Mouse (Mus musculus): ENCODE results near the gene Dock10. TPM values are rescaled to one million over a fixed set of nuclear protein-coding genes. Genes with fewer than 3 reads are reported as not detected.

Dock10 gene
- polyA plus RNA-seq, 1 experiment from 2014 or later = 2.7 TPM

DNA sequence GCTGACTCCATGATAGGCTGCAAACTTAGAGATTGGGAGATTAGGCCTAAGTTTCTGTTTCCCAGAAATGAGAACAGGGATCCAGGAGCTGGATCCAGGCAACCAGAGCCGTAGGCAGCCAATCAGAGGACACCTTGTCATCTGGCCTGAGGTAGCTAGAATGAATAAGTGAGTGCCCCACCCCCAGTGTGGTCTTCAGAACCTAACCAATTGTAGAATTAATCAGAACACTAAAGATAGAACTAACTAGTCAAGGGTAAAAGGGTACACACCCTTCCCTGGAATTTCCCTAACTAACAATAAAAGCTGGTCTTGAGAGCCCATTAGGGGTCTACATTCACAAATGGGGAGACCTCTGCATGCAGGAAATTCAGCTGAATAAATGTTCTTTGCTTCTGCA is 135.7 kb downstream of the Dock10 start:
- Histone ChIP-seq H3K4me1 (replicated peaks; ENCODE audit: control insufficient read depth, insufficient read depth, low read length) (no peaks in the 10 kb centered on the region), H3K4me2 (ENCODE audit: low read depth, low read length, severe bottlenecking) (no peak overlapping the region), H3K27ac (ENCODE audit: low read depth, low read length) (no peak overlapping the region), H3K4me3 (ENCODE audit: low read depth, low read length) (no peak overlapping the region), H3K36me3 (ENCODE audit: control insufficient read depth, insufficient read depth, low read length) (no peaks in the 10 kb centered on the region), H3K9me3 (ENCODE audit: control insufficient read depth, low read length) (no peaks in the 10 kb centered on the region), H3K9ac (ENCODE audit: low read length) (no peak overlapping the region), H3K27me3 (ENCODE audit: control insufficient read depth, insufficient read depth, low read length) (no peaks in the 10 kb centered on the region)
- DNase-seq (ENCODE audit: low spot score) = no peak
- WGBS = 95% methylated on average over 1 of the region's 1 CpGs
- no peak for ATAC-seq (replicated peaks; ENCODE audit: low FRiP score)

DNA sequence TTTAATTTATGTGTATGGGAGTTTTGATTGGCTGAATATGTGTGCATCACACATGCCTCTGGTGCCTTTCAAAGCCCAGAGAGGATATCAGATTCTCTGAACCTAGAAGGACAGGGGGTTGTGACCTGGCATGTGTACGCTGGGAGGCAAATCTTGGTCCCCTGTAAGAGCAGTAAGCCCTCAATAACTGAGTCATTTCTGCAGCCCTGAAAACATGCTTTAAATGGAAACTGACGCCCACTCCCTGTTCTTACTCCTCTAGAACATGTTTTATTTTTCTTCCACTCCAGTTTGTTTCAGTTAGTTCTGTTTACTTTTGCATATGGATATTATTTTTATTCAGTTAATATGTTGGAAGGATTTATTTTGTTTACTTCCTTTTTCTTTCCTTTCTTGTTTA is 139.2 kb downstream of the Dock10 start:
- no peak overlapping the region for H3K4me3 ChIP-seq (ENCODE audit: low read depth, low read length)
- ATAC-seq (replicated peaks; ENCODE audit: low FRiP score) = no peak
- WGBS = 76% methylated on average over 2 of the region's 2 CpGs
- no peak overlapping the region for H3K27ac ChIP-seq (ENCODE audit: low read depth, low read length)
- no peaks in the 10 kb centered on the region for H3K9me3 ChIP-seq (ENCODE audit: control insufficient read depth, low read length)
- no peaks in the 10 kb centered on the region for H3K27me3 ChIP-seq (ENCODE audit: control insufficient read depth, insufficient read depth, low read length)
- no peak overlapping the region for H3K9ac ChIP-seq (ENCODE audit: low read length)
- no peak for DNase-seq (ENCODE audit: low spot score)
- H3K4me2 ChIP-seq (ENCODE audit: low read depth, low read length, severe bottlenecking) = no peak overlapping the region
- H3K36me3 ChIP-seq (ENCODE audit: control insufficient read depth, insufficient read depth, low read length) = no peaks in the 10 kb centered on the region
- no peaks in the 10 kb centered on the region for H3K4me1 ChIP-seq (replicated peaks; ENCODE audit: control insufficient read depth, insufficient read depth, low read length)

DNA sequence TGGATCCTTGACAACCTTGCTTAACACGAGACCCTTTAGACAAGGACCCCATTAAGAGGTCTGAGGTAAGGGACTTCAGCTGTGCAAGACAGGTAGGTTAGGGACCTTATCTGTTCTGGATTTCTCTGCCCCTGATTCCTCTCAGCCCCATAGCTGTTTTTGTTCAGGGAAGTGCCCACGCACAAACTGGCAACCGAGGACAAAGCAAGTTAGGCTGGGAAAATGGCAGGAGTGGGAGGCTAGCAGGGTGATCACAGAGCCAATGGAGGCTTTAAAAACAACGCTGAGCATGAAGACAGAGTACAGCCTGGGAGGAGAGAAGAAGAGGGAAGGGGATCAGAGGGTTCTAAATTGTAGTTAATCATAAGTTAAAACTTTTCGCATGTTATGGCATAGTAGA is 141.7 kb downstream of the Dock10 start:
- Histone ChIP-seq H3K4me3 (ENCODE audit: low read depth, low read length) (no peak overlapping the region), H3K9ac (ENCODE audit: low read length) (no peak overlapping the region), H3K9me3 (ENCODE audit: control insufficient read depth, low read length) (no peaks in the 10 kb centered on the region), H3K4me2 (ENCODE audit: low read depth, low read length, severe bottlenecking) (no peak overlapping the region), H3K36me3 (ENCODE audit: control insufficient read depth, insufficient read depth, low read length) (no peaks in the 10 kb centered on the region), H3K4me1 (replicated peaks; ENCODE audit: control insufficient read depth, insufficient read depth, low read length) (no peaks in the 10 kb centered on the region), H3K27ac (ENCODE audit: low read depth, low read length) (no peak overlapping the region), H3K27me3 (ENCODE audit: control insufficient read depth, insufficient read depth, low read length) (no peaks in the 10 kb centered on the region)
- 81% methylated on average over 5 of the region's 5 CpGs for WGBS
- DNase-seq (ENCODE audit: low spot score) = no peak
- ATAC-seq (replicated peaks; ENCODE audit: low FRiP score) = no peak

DNA sequence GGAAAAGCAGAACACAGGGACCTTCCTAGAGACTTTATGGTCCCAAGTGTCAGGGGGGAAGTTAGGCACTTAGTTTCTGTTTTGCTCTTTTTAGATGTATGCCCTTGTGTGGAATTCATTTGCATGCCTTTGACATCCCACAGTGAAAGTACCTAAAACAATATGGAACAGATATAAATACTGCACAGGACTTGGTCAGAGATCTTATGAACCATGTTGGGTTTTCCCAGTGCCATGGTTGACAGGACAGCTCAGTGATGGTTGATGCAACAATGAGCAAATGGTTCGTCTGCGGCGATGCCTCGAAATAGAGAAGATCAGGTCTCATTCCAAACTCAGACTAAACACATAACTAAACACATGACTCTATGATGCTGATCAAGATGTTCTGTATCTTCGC is 143.6 kb downstream of the Dock10 start:
- Histone ChIP-seq H3K36me3 (ENCODE audit: control insufficient read depth, insufficient read depth, low read length) (no peaks in the 10 kb centered on the region), H3K4me1 (replicated peaks; ENCODE audit: control insufficient read depth, insufficient read depth, low read length) (no peaks in the 10 kb centered on the region), H3K4me3 (ENCODE audit: low read depth, low read length) (no peak overlapping the region), H3K9me3 (ENCODE audit: control insufficient read depth, low read length) (no peaks in the 10 kb centered on the region), H3K9ac (ENCODE audit: low read length) (no peak overlapping the region), H3K27me3 (ENCODE audit: control insufficient read depth, insufficient read depth, low read length) (no peaks in the 10 kb centered on the region), H3K4me2 (ENCODE audit: low read depth, low read length, severe bottlenecking) (no peak overlapping the region), H3K27ac (ENCODE audit: low read depth, low read length) (no peak overlapping the region)
- DNase-seq (ENCODE audit: low spot score) (no peak), ATAC-seq (replicated peaks; ENCODE audit: low FRiP score) (no peak)
- 95% methylated on average over 5 of the region's 5 CpGs for WGBS

DNA sequence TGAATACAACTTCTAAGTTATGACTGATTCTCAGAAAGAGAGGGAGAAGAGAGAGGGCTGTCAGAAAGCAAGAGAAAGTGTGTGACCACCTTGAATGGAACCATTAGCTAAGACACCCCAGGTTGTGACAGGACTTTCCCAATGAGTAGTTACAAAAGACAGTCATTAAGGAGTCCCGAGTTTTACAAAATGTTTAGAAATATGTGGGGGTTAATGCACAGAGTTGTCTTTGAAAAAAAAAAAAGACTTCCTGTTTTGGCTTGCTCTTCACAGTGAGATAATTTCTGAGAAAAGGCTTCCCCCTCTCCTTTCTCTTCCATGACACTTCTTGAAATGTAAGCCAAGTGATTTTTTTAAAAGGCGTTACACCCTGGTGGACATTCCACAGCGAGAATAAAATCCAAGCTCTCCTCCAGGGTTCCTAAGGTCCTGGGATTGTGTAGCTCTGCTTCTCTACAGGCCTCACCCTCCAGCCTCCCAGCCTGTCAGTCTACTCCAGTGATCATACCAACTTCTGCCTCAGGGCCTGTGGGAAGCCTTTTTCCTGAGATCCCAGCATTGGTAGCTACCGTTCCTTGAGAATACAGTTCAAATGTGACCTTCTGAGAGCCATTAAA is 144.8 kb downstream of the Dock10 start:
- DNase-seq (ENCODE audit: low spot score) (no peak), ATAC-seq (replicated peaks; ENCODE audit: low FRiP score) (no peak)
- H3K4me2 ChIP-seq (ENCODE audit: low read depth, low read length, severe bottlenecking) = no peak overlapping the region
- 87% methylated on average over 4 of the region's 4 CpGs for WGBS
- no peaks in the 10 kb centered on the region for H3K9me3 ChIP-seq (ENCODE audit: control insufficient read depth, low read length)
- no peak overlapping the region for H3K9ac ChIP-seq (ENCODE audit: low read length)
- no peak overlapping the region for H3K27ac ChIP-seq (ENCODE audit: low read depth, low read length)
- H3K4me3 ChIP-seq (ENCODE audit: low read depth, low read length) = no peak overlapping the region
- H3K4me1 ChIP-seq (replicated peaks; ENCODE audit: control insufficient read depth, insufficient read depth, low read length) = no peaks in the 10 kb centered on the region
- no peaks in the 10 kb centered on the region for H3K27me3 ChIP-seq (ENCODE audit: control insufficient read depth, insufficient read depth, low read length)
- H3K36me3 ChIP-seq (ENCODE audit: control insufficient read depth, insufficient read depth, low read length) = no peaks in the 10 kb centered on the region

DNA sequence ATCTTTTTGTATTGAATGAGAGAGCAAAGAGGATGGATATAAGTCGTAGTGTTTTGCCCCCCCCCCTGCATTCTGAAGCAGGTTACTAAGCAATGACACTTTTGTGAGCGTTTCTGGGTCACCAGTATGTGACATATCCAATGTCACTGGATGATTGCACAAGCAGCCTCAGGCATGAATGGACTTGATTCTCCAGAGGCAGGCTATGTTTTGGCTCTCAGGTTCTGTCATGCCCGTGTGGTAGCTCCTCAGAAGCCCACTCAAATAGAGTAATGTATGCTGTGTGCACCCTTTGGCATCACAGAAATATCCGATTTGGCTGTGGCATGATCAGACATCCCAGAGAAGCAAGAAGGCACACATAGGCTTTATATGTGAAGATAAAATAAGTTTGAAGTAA is 150.8 kb downstream of the Dock10 start:
- Histone ChIP-seq H3K27ac (ENCODE audit: low read depth, low read length) (no peak overlapping the region), H3K4me1 (replicated peaks; ENCODE audit: control insufficient read depth, insufficient read depth, low read length) (no peaks in the 10 kb centered on the region), H3K27me3 (ENCODE audit: control insufficient read depth, insufficient read depth, low read length) (no peaks in the 10 kb centered on the region), H3K9ac (ENCODE audit: low read length) (no peak overlapping the region), H3K36me3 (ENCODE audit: control insufficient read depth, insufficient read depth, low read length) (no peaks in the 10 kb centered on the region), H3K9me3 (ENCODE audit: control insufficient read depth, low read length) (no peaks in the 10 kb centered on the region), H3K4me2 (ENCODE audit: low read depth, low read length, severe bottlenecking) (no peak overlapping the region), H3K4me3 (ENCODE audit: low read depth, low read length) (no peak overlapping the region)
- 74% methylated on average over 4 of the region's 4 CpGs for WGBS
- DNase-seq (ENCODE audit: low spot score) = no peak
- ATAC-seq (replicated peaks; ENCODE audit: low FRiP score) = no peak

DNA sequence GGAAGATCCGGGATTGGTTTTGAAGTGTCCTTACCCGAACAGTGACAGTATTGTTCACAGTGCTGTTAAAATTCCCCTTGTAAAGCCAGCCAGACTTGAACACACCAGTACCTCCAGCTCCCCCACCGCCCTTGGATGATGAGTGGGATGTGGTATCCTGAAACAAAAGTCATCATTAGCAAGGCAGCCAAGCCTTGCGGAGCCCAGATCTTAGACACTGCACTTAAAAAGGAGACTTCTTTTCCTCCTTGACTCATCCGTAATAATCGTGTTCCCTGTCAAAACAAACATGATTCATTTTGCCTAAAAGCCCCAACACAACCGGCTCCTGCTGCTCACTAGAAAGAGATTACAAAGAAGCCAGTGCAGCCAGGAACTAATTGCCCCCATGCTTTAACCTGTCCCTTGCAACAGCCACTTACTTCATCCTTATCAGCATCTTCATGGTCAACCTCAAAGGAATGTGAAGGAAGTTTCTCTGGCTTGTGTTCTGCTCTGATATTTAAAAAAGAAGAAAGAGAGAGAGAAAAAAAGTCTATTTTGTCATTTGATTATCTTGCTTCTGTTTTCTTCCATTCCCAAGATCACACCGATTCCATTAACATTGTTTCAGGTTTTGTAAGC is 152.1 kb downstream of the Dock10 start:
- DNase-seq (ENCODE audit: low spot score) = no peak
- no peaks in the 10 kb centered on the region for H3K36me3 ChIP-seq (ENCODE audit: control insufficient read depth, insufficient read depth, low read length)
- no peak for ATAC-seq (replicated peaks; ENCODE audit: low FRiP score)
- 62% methylated on average over 8 of the region's 8 CpGs for WGBS
- H3K27me3 ChIP-seq (ENCODE audit: control insufficient read depth, insufficient read depth, low read length) = no peaks in the 10 kb centered on the region
- H3K4me2 ChIP-seq (ENCODE audit: low read depth, low read length, severe bottlenecking) = no peak overlapping the region
- H3K27ac ChIP-seq (ENCODE audit: low read depth, low read length) = no peak overlapping the region
- H3K4me1 ChIP-seq (replicated peaks; ENCODE audit: control insufficient read depth, insufficient read depth, low read length) = no peaks in the 10 kb centered on the region
- H3K9ac ChIP-seq (ENCODE audit: low read length) = no peak overlapping the region
- H3K9me3 ChIP-seq (ENCODE audit: control insufficient read depth, low read length) = no peaks in the 10 kb centered on the region
- no peak overlapping the region for H3K4me3 ChIP-seq (ENCODE audit: low read depth, low read length)

DNA sequence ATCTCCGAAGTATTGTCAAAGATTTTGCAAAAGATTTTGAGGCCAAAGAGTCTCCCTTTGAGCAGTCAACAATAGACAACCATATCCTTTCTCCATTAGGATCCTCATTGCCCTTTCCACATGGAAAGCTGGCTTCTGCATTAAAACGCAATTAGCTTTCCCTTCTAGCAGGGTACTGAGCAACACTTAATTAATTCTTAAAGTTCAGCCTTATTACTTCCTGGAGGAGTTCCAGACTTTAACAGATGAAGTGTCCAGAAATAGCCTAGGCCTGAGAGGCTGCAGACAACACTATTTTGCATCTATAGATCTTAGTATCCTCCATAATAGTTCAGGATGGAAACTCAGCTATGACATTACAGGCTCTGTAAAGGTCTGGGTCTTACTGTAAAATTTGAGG is 154.0 kb downstream of the Dock10 start:
- Histone ChIP-seq H3K9ac (ENCODE audit: low read length) (no peak overlapping the region), H3K4me3 (ENCODE audit: low read depth, low read length) (no peak overlapping the region), H3K4me2 (ENCODE audit: low read depth, low read length, severe bottlenecking) (no peak overlapping the region), H3K9me3 (ENCODE audit: control insufficient read depth, low read length) (no peaks in the 10 kb centered on the region), H3K27ac (ENCODE audit: low read depth, low read length) (no peak overlapping the region), H3K36me3 (ENCODE audit: control insufficient read depth, insufficient read depth, low read length) (no peaks in the 10 kb centered on the region), H3K27me3 (ENCODE audit: control insufficient read depth, insufficient read depth, low read length) (no peaks in the 10 kb centered on the region), H3K4me1 (replicated peaks; ENCODE audit: control insufficient read depth, insufficient read depth, low read length) (no peaks in the 10 kb centered on the region)
- ATAC-seq (replicated peaks; ENCODE audit: low FRiP score) (no peak), DNase-seq (ENCODE audit: low spot score) (no peak)
- 72% methylated on average over 2 of the region's 2 CpGs for WGBS

DNA sequence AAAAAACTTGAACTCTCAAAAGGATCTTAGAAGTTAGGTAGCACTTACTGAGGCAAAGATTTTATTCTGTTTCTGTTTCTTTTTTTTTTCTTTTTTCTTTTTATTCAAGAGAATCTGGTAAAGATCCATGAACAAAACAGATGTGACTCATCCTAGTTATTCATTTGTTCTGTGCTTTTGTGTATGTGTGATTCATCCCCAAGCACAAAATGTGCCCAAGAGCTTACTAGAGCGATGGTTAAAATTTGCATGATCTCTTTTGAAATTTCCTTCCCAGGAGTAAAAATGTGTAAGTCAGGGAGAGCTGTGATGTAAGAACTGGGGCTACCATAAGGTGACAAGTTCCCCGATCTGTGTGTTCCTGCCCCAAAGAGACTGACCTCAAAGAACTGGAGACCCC is 155.2 kb downstream of the Dock10 start:
- no peaks in the 10 kb centered on the region for H3K27me3 ChIP-seq (ENCODE audit: control insufficient read depth, insufficient read depth, low read length)
- WGBS = 95% methylated on average over 2 of the region's 2 CpGs
- DNase-seq (ENCODE audit: low spot score) (no peak), ATAC-seq (replicated peaks; ENCODE audit: low FRiP score) (no peak)
- H3K4me1 ChIP-seq (replicated peaks; ENCODE audit: control insufficient read depth, insufficient read depth, low read length) = no peaks in the 10 kb centered on the region
- no peaks in the 10 kb centered on the region for H3K9me3 ChIP-seq (ENCODE audit: control insufficient read depth, low read length)
- H3K27ac ChIP-seq (ENCODE audit: low read depth, low read length) = no peak overlapping the region
- H3K4me3 ChIP-seq (ENCODE audit: low read depth, low read length) = no peak overlapping the region
- no peak overlapping the region for H3K9ac ChIP-seq (ENCODE audit: low read length)
- H3K36me3 ChIP-seq (ENCODE audit: control insufficient read depth, insufficient read depth, low read length) = no peaks in the 10 kb centered on the region
- no peak overlapping the region for H3K4me2 ChIP-seq (ENCODE audit: low read depth, low read length, severe bottlenecking)

Data from forebrain, embryonic 11.5 days (tissue).